Mouse (Mus musculus) T-cell, adult 2 months (primary cell): ENCODE measurements around the gene Rrp1b.
"Not testable (repeated sequence)": the region's sequence is repeated elsewhere in the genome, so short reads cannot be mapped to it uniquely, and the experiment has no call there.

Experiments
- DNase-seq: peaks from one replicate; pipeline ENCODE4 v3.0.0; 2022; ENCODE audit warnings: low spot score

Rrp1b gene

GRCm38 (mm10) chr17:32031684-32032083 lies 4.2 kb upstream of the Rrp1b start:
- no peak for DNase-seq

DNA sequence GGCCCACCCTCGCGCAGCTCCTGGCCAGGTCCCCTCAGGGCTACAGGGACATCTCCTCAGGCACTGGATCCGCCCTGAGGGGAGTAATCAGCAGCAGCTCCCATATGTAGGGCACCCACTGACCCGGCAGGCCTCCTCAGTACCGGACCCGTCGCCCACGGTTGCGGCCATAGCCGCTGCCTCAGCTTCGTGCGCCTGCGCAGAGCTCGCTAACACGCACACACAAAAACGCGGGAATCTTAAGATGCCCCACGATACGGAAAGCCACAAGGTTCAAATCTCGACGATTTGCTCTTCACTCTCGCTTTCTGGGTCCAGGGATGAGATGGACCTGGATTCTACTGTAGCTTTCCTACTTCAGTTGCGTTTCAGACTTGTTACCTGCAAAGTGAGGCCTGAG lies 1.6 kb upstream of the Rrp1b start:
- DNase-seq = no peak

GRCm38 (mm10) chr17:32036509-32037438 lies 874 bp downstream of the Rrp1b start:
- DNase-seq = no peak

DNA sequence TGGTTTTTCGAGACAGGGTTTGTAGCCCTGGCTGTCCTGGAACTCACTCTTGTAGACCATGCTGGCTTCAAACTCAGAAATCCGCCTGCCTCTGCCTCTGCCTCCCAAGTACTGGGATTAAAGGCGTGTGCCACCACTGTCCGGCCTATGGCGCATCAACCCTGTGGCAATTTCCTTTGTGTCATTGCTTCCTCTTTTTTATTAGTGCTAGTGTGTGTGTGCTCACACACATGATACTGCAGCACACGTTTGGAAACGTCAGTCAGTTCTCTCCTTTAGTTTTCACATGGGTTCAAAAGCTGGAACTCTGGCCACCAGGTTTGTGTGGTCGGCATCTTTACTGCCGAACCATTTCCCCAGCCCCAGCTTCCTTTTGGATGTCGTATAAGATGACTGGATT lies 4.4 kb downstream of the Rrp1b start:
- DNase-seq = no peak

- DNase-seq = no peak
Measured at GRCm38 (mm10) chr17:32046541-32046940, 10.6 kb downstream of the Rrp1b start.

- DNase-seq = no peak
Measured at GRCm38 (mm10) chr17:32048351-32048750, 12.5 kb downstream of the Rrp1b start.

- DNase-seq = no peak
Measured at GRCm38 (mm10) chr17:32049914-32050313, 14.0 kb downstream of the Rrp1b start.

DNA sequence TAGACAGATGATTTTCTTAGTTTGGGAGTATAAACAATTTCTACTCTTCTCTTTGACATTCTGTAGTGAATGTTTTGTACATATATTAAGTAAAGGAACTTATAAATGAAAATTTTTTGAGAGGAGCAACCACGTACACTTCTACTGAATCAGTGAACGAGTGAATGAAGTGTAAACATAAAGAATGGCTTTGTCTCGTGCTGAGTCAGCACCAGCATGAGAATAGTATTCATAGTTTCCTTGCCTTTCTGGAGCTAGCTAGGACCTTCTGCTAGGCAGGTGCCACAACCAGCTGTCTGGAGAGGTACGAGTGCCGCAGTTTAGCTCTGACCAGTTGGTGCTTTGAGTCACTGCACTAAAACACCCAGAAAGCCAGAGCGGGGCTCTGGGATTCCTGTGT lies 14.7 kb downstream of the Rrp1b start:
- no peak for DNase-seq

- DNase-seq = no peak
Measured at GRCm38 (mm10) chr17:32052237-32053080, 16.6 kb downstream of the Rrp1b start.

DNA sequence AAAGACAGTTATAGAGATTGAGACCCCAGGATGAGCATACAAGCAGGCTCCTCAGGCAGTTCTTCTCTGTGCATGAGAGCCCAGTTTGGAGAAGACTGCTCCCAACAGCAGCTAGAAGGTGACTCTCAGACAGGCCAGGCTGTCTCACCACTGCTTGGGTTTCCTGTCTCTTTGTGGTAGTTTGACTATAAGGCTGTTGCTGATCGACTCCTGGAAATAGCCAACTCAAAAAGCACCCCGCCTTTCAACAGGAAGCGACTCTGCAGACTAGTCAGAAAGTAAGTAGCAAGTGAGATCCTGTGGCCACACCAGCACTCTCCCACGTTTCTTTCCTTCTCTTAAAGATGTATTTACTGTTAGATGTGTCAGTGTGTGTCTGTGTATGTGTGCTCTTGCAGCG lies 17.8 kb downstream of the Rrp1b start:
- DNase-seq = peak; percentile 57

GRCm38 (mm10) chr17:32057843-32058242 lies 21.9 kb downstream of the Rrp1b start:
- DNase-seq = no peak

GRCm38 (mm10) chr17:32059084-32059483 lies 23.2 kb downstream of the Rrp1b start:
- DNase-seq = no peak

GRCm38 (mm10) chr17:32061219-32061618 lies 25.3 kb downstream of the Rrp1b start:
- DNase-seq = no peak

DNA sequence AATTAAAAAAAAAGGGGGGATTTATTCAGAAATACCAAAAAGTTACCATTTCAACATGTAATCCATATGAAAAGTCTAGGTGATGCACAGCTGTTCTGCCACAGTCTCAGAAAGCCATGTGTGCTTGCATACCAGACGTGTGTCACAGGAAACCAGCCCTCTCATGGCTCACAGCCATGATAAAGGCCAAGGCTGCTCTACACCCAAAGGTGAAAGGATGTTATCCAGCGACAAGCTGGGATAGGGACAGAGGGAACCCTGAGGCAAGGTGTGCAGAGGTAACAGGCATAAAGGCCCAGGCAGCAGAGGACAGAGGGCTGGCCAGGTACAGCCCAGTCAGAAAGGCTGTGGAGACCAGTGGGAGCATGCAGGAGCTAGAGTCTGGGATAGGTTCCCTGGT lies 27.8 kb downstream of the Rrp1b start:
- no peak for DNase-seq

- not testable (repeated sequence) for DNase-seq
Measured at GRCm38 (mm10) chr17:32064762-32065161, 28.9 kb downstream of the Rrp1b start.

GRCm38 (mm10) chr17:32067541-32067940 lies 31.6 kb downstream of the Rrp1b start:
- no peak for DNase-seq

- DNase-seq = no peak
Measured at GRCm38 (mm10) chr17:32068381-32068780, 32.5 kb downstream of the Rrp1b start.

DNA sequence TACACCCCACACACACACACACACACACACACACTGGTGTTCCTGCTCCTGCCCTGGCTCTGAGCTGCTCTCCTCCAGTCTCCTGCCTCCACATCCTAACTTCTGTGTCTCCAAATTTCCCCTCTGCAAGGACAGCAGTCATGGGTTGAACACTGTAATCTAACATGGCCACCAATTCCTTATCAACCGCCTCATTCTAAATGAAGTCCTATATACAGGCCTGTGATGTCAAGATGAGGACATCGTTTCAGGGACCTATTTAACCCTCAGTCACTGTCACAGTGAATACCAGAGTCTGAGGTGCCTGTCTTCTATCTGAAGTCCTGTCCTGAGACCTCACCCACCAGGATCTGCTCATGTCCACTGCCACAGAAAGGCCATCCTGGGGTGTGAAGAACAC lies 32.9 kb downstream of the Rrp1b start:
- no peak for DNase-seq

DNA sequence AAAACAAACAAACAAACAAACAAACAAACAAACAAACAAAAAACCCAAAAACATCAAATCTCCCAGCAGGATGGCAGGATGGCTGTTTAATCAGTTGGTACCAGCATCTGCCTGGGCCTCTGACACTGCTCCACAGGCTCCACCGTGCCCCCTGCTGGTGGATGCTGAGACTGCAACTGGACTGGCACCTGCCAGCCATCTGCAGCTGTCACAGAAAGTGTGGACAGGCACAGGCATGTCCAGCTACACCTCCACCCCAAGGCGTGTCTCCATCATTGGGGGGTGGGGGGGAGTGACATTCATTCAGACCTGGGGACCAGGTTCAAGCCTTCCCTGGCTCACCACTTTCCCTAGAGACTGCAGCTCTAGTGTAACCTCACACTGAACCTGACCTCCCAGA lies 37.5 kb downstream of the Rrp1b start:
- DNase-seq = peak; percentile 75

DNA sequence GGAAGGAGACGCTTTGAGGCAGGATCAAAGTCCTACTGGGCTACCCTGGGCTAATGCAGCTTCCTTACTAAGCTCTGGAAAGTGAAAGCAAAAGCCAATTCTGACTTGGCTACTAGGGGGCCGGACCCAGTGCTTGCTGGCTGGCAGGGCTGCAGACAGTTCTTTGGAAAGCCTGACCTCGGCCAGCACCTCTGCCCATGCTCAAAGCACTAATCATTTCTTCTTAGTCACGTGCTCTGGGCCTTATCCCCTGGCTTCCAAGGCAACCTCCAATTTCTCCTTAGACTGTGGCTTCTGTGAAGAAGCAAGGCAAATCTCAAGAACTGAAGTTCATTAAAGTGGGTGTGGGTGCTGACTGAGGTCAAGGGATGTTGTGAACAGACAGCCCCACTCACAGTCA lies 38.8 kb downstream of the Rrp1b start:
- no peak for DNase-seq

GRCm38 (mm10) chr17:32075164-32075563 lies 39.3 kb downstream of the Rrp1b start:
- DNase-seq = peak; percentile 26

DNA sequence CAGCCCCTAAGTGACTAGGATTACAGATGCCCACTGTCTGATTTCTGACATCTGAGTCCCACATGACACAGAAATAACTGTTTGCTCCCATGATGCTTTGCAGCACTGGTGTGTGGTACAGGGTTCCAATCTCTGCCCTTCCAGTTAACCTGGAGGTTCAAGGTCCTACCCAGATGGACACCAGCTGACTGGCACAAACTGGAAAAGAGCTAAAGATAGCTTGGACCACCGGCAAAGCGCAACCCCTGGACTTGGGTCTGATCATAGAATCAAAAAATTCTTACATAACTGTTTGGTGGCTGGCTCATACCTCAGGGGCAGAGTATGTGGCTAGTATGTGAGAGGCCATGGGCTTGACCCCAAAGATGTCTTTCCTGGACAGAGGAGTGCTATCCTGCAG lies 47.5 kb downstream of the Rrp1b start:
- DNase-seq = no peak

DNA sequence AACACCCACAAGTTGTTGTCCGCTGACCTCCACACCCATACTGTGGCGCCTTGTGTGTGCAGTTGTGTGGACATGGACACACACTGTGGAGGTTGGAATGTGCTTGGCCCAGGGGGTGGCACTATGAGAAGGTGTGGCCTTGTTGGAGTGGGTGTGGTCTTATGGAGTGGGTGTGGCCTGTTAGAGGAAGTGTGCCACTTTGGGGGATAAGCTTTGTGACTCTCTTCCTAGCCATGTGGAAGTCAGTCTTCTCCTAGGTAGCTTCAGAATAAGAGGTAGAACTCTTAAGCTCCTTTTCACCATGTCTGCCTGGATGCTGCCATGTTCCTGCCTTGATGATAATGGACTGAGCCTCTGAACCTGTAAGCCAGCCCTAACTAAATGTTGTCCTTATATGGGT lies 51.2 kb downstream of the Rrp1b start:
- no peak for DNase-seq
